Mouse (Mus musculus) CH12.LX (cell line): ENCODE data around the gene Usp7. TPM values are rescaled to one million over a fixed set of nuclear protein-coding genes. Genes with fewer than 3 reads are reported as not detected.
A peak's percentile ranks its signal among the peaks of the same experiment; 100 is the strongest.

ENCODE experiments used
- DNase-seq: peaks from one replicate; pipeline ENCODE4 v3.0.0-alpha.2; 2013; ENCODE audit errors: extremely low read depth
- H3K27ac ChIP-seq: 2 replicates; pipeline ENCODE4 v1.5.1; 2012; ENCODE audit warnings: low read depth, mild to moderate bottlenecking, control low read depth, moderate library complexity; ENCODE audit not compliant: insufficient read depth
- H3K27me3 ChIP-seq: replicated peaks from 2 replicates; pipeline ENCODE3; 2012; ENCODE audit warnings: inconsistent platforms
- H3K36me3 ChIP-seq, 2 experiments: replicated peaks in 1 of 2; 2 replicates each; pipeline versions ENCODE3 to v1.6.1; 2012; ENCODE audit warnings: inconsistent platforms in 1 of 2, low read length in 1 of 2, mild to moderate bottlenecking in 1 of 2, mixed read lengths in 1 of 2, moderate library complexity in 1 of 2; ENCODE audit not compliant: control insufficient read depth in 1 of 2, insufficient read depth in 1 of 2
- H3K4me1 ChIP-seq, 2 experiments: 2 replicates each; pipeline ENCODE4 v1.6.1; 2012; ENCODE audit warnings: inconsistent platforms in 1 of 2, moderate library complexity in 1 of 2; ENCODE audit not compliant: insufficient read depth in 2 of 2, control insufficient read depth in 1 of 2
- H3K4me2 ChIP-seq: 2 replicates; pipeline ENCODE4 v1.6.1; 2012; ENCODE audit warnings: low read depth, mild to moderate bottlenecking, control low read depth; ENCODE audit not compliant: poor library complexity, insufficient read depth, severe bottlenecking
- H3K4me3 ChIP-seq, 3 experiments: fragments of 150-350 bp in 1 of 3; sonication (generic) in 1 of 3; replicated peaks in 1 of 3; 2 replicates each; pipeline versions ENCODE3 to v1.5.1; 2011 to 2012; ENCODE audit warnings: low read depth in 2 of 3, low read length in 2 of 3, mild to moderate bottlenecking in 2 of 3, moderate library complexity in 2 of 3, control low read depth in 1 of 3, improper control_type of control experiment in 1 of 3, inconsistent platforms in 1 of 3, mixed read lengths in 1 of 3; ENCODE audit not compliant: poor library complexity in 1 of 3
- H3K79me2 ChIP-seq: replicated peaks from 2 replicates; pipeline ENCODE4 v1.6.1; 2012; ENCODE audit warnings: mild to moderate bottlenecking, moderate library complexity; ENCODE audit not compliant: control insufficient read depth, poor library complexity, insufficient read depth, severe bottlenecking; ENCODE audit errors: extremely low read depth
- H3K9ac ChIP-seq: 2 replicates; pipeline ENCODE4 v1.6.1; 2012; ENCODE audit warnings: low read depth, mild to moderate bottlenecking, control low read depth, moderate library complexity; ENCODE audit not compliant: insufficient read depth
- H3K9me3 ChIP-seq: replicated peaks from 2 replicates; pipeline ENCODE3; 2012; ENCODE audit warnings: low read length, inconsistent platforms, mixed read lengths
- BHLHE40 ChIP-seq: IDR thresholded peaks from 2 replicates; pipeline ENCODE4 v1.6.1; 2011; ENCODE audit warnings: mild to moderate bottlenecking, low read depth, low read length, improper control_type of control experiment
- CHD2 ChIP-seq: IDR thresholded peaks from 2 replicates; pipeline ENCODE4 v1.6.1; 2011; ENCODE audit warnings: low read length, improper control_type of control experiment
- CTCF ChIP-seq, 2 experiments: IDR thresholded peaks in 1 of 2; conservative IDR thresholded peaks in 1 of 2; 2 replicates each; pipeline ENCODE4 v1.5.1; 2011 to 2012; ENCODE audit warnings: low read depth in 2 of 2, low read length in 2 of 2, improper control_type of control experiment in 1 of 2, inconsistent platforms in 1 of 2, mild to moderate bottlenecking in 1 of 2, moderate library complexity in 1 of 2
- E2F4 ChIP-seq: IDR thresholded peaks from 2 replicates; pipeline ENCODE4 v1.6.1; 2011; ENCODE audit warnings: low read depth, low read length, improper control_type of control experiment; ENCODE audit not compliant: insufficient replicate concordance
- JUN ChIP-seq: IDR thresholded peaks from 2 replicates; pipeline ENCODE4 v1.6.1; 2011; ENCODE audit warnings: low read depth, mild to moderate bottlenecking, low read length, improper control_type of control experiment, moderate library complexity; ENCODE audit not compliant: insufficient read depth
- MAFK ChIP-seq: IDR thresholded peaks from 2 replicates; pipeline ENCODE4 v1.6.1; 2011; ENCODE audit warnings: low read length, improper control_type of control experiment; ENCODE audit not compliant: insufficient replicate concordance
- MAX ChIP-seq: IDR thresholded peaks from 2 replicates; pipeline ENCODE4 v1.6.1; 2011; ENCODE audit warnings: low read length, improper control_type of control experiment
- MXI1 ChIP-seq: IDR thresholded peaks from 2 replicates; pipeline ENCODE4 v1.6.1; 2011; ENCODE audit warnings: mild to moderate bottlenecking, low read depth, low read length, improper control_type of control experiment
- RAD21 ChIP-seq: IDR thresholded peaks from 2 replicates; pipeline ENCODE4 v1.6.1; 2011; ENCODE audit warnings: low read depth, mild to moderate bottlenecking, low read length, improper control_type of control experiment, moderate library complexity
- RCOR1 ChIP-seq: conservative IDR thresholded peaks from 2 replicates; pipeline ENCODE4 v1.6.1; 2012; ENCODE audit warnings: low read depth, mild to moderate bottlenecking, inconsistent platforms, low read length, improper control_type of control experiment
- SIN3A ChIP-seq: IDR thresholded peaks from 2 replicates; pipeline ENCODE4 v1.6.1; 2012; ENCODE audit warnings: low read length, improper control_type of control experiment, inconsistent platforms
- SMC3 ChIP-seq: IDR thresholded peaks from 2 replicates; pipeline ENCODE4 v1.6.1; 2011; ENCODE audit warnings: low read depth, low read length, improper control_type of control experiment
- TCF12 ChIP-seq: IDR thresholded peaks from 2 replicates; pipeline ENCODE4 v1.6.1; 2014; ENCODE audit warnings: low read depth, mild to moderate bottlenecking, inconsistent platforms, low read length, improper control_type of control experiment
- UBTF ChIP-seq: IDR thresholded peaks from 2 replicates; pipeline ENCODE4 v1.6.1; 2012; ENCODE audit warnings: low read depth, mild to moderate bottlenecking, inconsistent platforms, low read length, improper control_type of control experiment, moderate library complexity
- USF2 ChIP-seq: conservative IDR thresholded peaks from 2 replicates; pipeline ENCODE4 v1.6.1; 2011; ENCODE audit warnings: low read depth, low read length, improper control_type of control experiment
- ZC3H11A ChIP-seq: IDR thresholded peaks from 2 replicates; pipeline ENCODE4 v1.6.1; 2012; ENCODE audit warnings: low read depth, mild to moderate bottlenecking, inconsistent platforms, low read length, improper control_type of control experiment
- ZNF384 ChIP-seq: IDR thresholded peaks from 2 replicates; pipeline ENCODE4 v1.6.1; 2012; ENCODE audit warnings: low read depth, low read length, improper control_type of control experiment, inconsistent platforms
- dilution Hi-C: fragments of 300-500 bp; cut with MboI; formaldehyde crosslinking; loops from 2 replicates; pipeline ENCODE4 v1.14.3; 2020; ENCODE audit warnings: low sequenced_read_pairs; ENCODE audit not compliant: extremely low pct_unique_long_range_greater_than_20kb, extremely low pct_ligation_motif_present
- in situ Hi-C: fragments of 300-500 bp; cut with MboI; formaldehyde crosslinking; loops from 3 replicates; pipeline ENCODE4 v1.14.3; 2019; ENCODE audit warnings: low sequenced_read_pairs, low pct_ligation_motif_present, low pct_unique_long_range_greater_than_20kb, mixed read lengths
- polyA plus RNA-seq: library from polyadenylated mRNA; unstranded; fragments of >175 nt; gene quantifications from 2 replicates; pipeline ENCODE4 v1.2.1, GENCODE M21; 2012; ENCODE audit warnings: low read depth; ENCODE audit not compliant: insufficient read length
- total RNA-seq, 2 experiments: library from RNA; depleted of rRNA; stranded (reverse); fragments of 300-350 nt in 1 of 2; fragments of >200 nt in 1 of 2; gene quantifications; 2 replicates each; pipeline ENCODE4 v1.2.3; 2012 to 2014

The Usp7 gene
- total and polyA plus RNA-seq, 3 experiments: 113 to 169 (median 143) TPM

DNA sequence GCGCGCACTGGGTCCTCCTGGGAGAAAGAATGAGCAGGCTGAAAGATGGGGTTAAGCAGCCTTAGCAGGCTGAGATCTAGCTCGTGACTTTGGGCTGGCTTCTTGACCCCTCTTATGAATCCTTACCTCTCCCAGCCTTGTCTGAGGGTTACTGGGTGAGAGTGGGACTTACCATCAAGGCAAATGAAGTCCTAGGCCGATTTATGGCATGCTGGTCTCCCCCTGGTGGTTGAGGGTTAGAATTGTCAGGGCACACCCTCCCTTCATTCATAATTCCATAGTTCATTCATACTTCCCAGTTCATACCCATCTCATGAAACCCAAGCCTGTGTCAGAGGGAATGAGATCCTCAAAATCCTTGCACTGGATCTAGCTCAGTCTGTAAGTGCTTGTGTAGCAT, 115.3 kb downstream of the Usp7 start:
- in situ Hi-C loops (loop anchor here (5.0 kb wide), 2 partner anchors 34 to 184 kb away; no protein-coding TSS in a partner anchor), dilution Hi-C loops (no loop called here)
- TF ChIP-seq MAFK: no peak
- peak; percentile 35; the same call in 1 of the 2 replicates for TF ChIP-seq ZC3H11A
- TF ChIP-seq RAD21: peak; percentile 67
- peak; percentile 93 to 99 for TF ChIP-seq CTCF (conservative IDR thresholded peaks at IDR 0.05 in 1 of 2, IDR thresholded peaks at IDR 0.05 in 1 of 2; ENCODE audit: low read depth in 2 of 2, low read length in 2 of 2)
- TF ChIP-seq SMC3: peak; percentile 94
- H3K4me3 ChIP-seq: no peak overlapping the region
- peaks cover 5 to 23% of the 10 kb centered on the region in 2 experiments; a peak in 3 of 4 replicates for H3K4me1 ChIP-seq
- H3K9ac ChIP-seq: no peak overlapping the region
- H3K27ac ChIP-seq: no peak overlapping the region
- no peaks in the 10 kb centered on the region for H3K9me3 ChIP-seq
- peaks cover 15% of the 10 kb centered on the region for H3K27me3 ChIP-seq
- H3K79me2 ChIP-seq: no peaks in the 10 kb centered on the region
- DNase-seq: peak; percentile 66
- peaks cover 0 to 1% of the 10 kb centered on the region in 2 experiments for H3K36me3 ChIP-seq
- no peak overlapping the region for H3K4me2 ChIP-seq

DNA sequence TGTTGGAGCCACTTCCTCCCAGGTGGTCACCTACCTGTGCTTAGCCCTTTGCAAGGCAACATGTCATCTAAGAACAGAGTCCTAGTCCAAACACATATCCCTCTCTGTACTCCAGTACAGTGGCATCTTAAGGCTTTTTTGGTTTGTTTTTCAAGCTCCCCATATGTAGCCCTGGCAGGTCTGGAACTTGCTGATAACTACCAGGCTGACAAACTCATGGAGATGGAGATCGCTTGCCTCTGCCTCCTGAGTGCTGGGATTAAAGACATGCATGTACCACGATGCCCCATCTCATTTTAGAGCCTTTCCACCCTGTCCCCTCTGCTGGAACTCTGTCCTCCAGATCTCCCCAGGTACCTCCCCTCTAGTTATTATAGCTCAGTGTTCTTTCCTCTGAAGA, 115.9 kb downstream of the Usp7 start:
- no peak overlapping the region for H3K4me3 ChIP-seq
- no peaks in the 10 kb centered on the region for H3K9me3 ChIP-seq
- peaks cover 0 to 1% of the 10 kb centered on the region in 2 experiments for H3K36me3 ChIP-seq
- in situ Hi-C loops: loop anchor here (5.0 kb wide), 2 partner anchors 34 to 184 kb away; no protein-coding TSS in a partner anchor
- peaks cover 5 to 26% of the 10 kb centered on the region in 2 experiments; a peak in 3 of 4 replicates for H3K4me1 ChIP-seq
- no peaks in the 10 kb centered on the region for H3K79me2 ChIP-seq
- DNase-seq: no peak
- dilution Hi-C loops: no loop called here
- TF ChIP-seq UBTF: no peak
- no peak for TF ChIP-seq BHLHE40
- no peak for TF ChIP-seq JUN
- TF ChIP-seq MAX: no peak
- no peak for TF ChIP-seq RCOR1
- TF ChIP-seq E2F4: no peak
- no peak for TF ChIP-seq MAFK
- no peak for TF ChIP-seq ZNF384
- TF ChIP-seq MXI1: no peak
- no peak for TF ChIP-seq TCF12
- no peak for TF ChIP-seq SIN3A
- no peak for TF ChIP-seq USF2
- no peak for TF ChIP-seq CHD2
- H3K9ac ChIP-seq: no peak overlapping the region
- no peak overlapping the region for H3K27ac ChIP-seq
- H3K4me2 ChIP-seq: no peak overlapping the region
- peaks cover 15% of the 10 kb centered on the region for H3K27me3 ChIP-seq
